Mouse (Mus musculus) G1E-ER4 (cell line): ENCODE data around the gene Afdn. TPM values are rescaled to one million over a fixed set of nuclear protein-coding genes. Genes with fewer than 3 reads are reported as not detected.
"Not testable (repeated sequence)": the region's sequence is repeated elsewhere in the genome, so short reads cannot be mapped to it uniquely, and the experiment has no call there.

ENCODE experiments used
- GATA1 ChIP-seq: IDR thresholded peaks from one replicate; pipeline ENCODE4 v1.8.0; 2012; ENCODE audit warnings: low read length, inconsistent platforms
- polyA plus RNA-seq: library from polyadenylated mRNA; stranded (reverse); fragments of >175 nt; gene quantifications from 2 replicates; pipeline ENCODE4 v1.2.3, GENCODE M21; 2012

Gene Afdn
- polyA plus RNA-seq, 1 experiment, result 0.08 TPM

DNA sequence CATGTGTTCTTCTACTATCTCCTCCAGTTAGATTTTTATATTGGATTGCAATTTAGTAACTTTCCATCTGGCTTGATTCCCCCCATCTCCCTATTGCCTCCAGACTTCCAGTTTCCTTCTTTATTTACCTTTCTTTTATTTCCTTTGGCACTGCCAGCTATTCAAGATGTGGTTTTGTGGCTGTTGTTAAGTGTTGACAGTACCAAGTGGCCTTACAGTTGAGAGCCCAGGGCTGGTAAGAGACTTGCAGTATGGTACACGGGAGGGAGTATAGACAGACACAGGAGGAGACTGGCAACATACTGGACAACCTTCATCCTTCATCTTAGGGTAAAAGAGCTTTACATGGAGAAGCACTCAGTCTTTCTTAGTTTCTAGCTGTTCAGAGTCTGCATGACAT, 119.4 kb downstream of the Afdn start:
- no peak for TF ChIP-seq GATA1

DNA sequence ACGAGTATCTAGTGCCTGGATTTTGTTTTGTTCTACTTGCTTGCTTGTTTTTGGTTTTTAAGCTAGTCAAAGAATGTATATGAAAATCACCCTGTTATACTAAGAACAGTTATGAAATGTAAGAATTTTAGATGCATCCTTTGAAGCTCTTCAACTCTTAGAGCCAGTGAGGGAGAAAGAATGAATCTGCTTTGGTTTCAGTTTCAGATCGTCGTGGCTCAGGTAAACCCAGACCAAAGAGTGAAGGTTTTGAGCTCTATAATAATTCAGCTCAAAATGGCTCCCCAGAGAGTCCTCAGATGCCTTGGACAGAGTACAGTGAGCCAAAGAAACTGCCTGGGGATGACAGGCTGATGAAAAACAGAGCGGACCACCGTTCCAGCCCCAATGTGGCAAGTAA, 123.2 kb downstream of the Afdn start:
- no peak for TF ChIP-seq GATA1

DNA sequence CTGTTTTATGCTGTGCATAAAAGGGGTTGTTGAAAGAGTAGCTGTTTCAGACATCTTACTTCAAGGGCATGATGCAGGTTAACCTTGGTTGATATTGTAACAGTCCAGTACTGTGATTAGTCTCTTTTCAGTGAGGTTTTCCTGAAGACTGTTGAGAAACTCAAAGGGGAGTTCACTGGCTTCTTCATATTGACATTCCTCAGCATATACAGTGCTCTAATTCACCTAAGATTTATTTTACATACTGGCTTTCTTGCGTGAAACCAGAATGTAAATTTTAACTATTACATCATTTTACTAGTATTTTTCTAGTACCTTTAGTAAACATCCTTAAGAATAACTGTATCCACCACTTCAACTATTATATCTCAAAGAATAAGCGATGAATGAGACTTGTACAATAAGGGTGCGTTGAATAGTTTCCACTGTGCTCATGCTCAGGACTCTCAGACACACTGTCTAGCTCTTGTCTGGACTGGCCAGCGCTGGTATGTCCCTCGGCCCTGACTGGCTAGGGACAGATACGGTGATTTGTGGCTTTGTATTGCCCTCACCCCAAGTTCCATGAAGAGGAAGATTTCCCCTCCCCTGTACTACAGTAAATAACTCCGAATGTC, 129.6 kb downstream of the Afdn start:
- no peak for TF ChIP-seq GATA1

DNA sequence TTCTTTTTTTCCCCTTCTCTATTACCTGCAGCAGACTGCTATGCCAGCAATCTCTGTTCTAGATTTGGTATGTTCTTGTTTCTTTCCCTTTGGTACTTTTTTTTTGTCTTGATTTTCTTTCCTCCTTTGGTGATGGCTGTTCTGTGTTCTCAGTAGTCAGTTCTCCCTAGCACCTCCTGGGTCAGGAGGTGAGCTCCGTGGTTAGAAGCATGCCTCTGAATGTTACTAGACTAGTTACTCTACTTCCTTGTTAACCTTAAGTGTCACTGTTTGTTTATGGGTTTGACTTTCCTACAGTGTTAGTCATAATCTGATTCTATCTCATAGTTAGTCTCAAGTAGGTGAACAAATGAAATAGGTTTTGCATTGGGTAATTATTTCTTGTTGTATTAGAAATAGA, 130.6 kb downstream of the Afdn start:
- no peak for TF ChIP-seq GATA1

DNA sequence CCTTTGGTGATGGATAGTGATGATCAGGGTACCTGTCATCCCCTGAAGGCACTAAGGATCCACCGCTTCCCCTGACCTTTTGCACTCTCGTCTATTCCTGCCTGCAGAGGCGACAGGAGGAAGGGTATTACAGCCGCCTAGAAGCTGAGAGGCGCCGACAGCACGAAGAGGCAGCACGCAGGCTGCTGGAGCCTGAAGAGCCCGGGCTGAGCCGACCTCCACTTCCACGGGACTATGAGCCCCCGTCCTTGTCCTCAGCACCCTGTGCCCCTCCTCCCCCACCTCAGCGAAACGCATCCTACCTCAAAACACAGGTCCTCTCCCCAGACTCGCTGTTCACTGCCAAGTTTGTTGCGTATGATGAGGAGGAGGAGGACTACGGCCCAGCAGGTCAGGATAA, 138.5 kb downstream of the Afdn start:
- no peak for TF ChIP-seq GATA1

DNA sequence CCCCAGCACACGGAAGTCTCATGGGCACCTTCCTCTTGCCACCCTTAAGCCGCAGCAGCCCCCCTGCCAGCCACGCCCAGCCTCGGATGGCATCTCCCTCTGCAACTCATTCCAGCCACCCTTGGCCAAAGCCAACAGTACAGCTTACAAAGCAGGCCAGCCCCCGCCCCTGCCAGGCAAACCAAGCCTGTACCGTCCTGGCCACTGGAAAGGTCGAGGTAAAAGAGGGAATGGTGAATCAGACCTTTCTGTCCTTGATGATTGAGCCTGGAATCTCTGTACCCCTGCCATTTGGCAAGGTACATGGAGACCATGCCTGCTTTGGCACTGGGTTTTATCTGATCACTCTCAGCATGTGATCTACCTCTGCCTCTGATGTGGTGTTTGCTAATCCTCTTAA, 138.9 kb downstream of the Afdn start:
- no peak for TF ChIP-seq GATA1

DNA sequence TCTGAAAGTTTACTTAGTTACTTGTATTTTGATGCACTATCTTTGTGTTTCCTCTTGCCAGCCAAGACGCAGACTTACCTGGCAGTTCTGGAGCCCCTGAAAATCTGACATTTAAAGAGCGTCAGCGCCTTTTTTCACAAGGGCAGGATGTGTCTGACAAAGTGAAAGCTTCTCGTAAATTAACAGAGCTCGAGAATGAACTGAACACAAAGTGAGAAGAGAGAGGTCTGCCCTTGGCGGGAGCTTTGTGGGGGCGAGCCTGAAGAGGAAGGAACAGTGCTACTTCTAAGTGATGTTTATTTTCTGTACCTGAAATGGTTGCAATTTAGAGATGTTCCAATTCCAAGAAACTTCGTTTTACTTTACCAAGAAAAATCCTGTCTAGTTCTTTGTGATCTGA, 143.5 kb downstream of the Afdn start:
- TF ChIP-seq GATA1, result no peak

DNA sequence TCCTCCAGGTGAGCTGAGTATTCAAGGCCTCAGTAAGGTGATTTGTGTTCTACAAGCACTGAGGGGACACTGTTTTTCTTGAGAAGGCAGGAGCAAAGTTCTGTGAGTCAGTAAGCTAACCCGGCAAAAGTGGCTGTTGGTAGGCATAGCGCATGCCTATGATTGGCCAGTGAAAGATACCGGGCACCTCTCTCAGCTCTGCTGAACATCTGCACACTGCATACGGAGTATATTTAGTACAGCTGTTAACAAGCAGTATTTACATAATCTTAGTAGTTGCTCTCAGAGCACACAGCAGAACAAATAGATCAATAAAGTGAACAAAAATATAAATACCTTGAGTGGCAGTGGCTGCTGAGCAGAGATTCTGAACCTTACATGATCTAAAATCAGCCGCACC, 146.7 kb downstream of the Afdn start:
- TF ChIP-seq GATA1, result no peak

DNA sequence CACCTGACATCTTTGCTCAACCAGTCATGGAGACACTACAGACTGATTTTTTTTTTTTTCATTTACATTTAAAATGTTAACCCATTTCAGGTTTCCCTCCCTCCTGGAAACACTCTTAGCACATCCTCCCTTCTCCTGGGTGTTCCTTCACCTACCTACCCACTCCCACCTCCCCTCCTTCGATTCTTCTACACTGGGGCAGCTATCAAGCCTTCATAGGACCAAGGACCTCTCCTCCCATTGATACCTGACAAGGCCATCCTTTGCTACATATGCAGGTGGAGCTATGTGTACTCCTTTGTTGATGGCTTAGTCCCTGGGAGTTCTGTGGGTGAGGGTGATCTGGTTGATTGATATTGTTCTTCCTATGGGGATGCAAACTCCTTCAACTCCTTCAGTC, 147.3 kb downstream of the Afdn start:
- no peak for TF ChIP-seq GATA1

DNA sequence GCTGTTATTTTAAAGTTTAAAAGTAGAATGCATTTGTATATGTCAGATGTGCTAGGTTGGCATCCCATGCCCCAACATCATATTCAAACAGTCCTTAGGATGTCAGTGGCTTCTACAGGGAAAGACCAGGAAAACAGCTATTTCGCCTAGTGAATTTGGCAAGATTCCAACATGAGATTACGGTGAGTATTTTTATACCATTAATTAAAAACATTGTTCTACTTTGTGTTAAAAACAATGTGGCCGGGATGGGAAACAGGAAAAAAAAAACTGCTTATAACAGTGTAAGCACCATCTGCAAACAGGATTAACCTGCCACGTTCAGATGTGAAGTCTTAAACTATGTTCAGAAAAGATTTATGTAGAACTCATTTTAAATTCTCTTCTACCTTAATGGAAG, 153.6 kb downstream of the Afdn start:
- TF ChIP-seq GATA1, result no peak

DNA sequence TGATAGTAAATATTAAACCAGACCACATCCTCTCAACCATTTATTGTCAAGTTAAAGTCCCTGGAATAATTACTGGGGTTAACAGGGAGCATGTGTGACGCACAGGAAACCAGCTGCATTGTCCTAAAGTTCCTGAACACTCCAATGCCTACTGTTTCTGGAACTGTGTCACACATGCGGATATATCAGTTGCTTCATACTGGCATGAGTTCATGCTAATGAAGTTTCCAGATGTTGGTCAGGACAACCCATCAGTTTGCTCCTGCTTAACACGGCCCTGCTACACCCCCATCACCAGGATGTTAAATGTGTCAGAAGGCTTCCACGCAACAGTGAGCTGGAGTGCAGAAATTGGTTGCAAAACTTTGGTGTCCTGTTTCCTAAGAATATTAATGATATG, 154.2 kb downstream of the Afdn start:
- TF ChIP-seq GATA1, result no peak

DNA sequence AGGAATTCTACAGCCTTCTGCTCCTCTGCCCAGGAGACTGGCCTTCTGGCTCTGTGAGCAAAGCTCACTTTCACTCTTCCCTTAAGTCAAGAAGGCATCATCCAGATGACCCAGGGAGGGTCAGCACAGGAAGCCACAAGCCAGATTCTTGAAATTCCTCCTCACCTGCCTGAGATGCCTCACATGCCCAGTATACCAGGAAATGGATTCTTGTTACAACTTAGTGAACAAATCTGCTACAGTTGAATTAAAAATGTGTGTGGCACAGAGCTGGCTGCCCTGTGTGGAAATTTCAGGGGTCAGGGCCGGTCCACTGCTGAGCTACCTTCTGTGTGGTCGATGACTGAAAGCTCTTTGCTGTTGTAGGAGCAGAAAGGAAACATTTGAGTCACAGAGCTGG, 160.4 kb downstream of the Afdn start:
- no peak for TF ChIP-seq GATA1

DNA sequence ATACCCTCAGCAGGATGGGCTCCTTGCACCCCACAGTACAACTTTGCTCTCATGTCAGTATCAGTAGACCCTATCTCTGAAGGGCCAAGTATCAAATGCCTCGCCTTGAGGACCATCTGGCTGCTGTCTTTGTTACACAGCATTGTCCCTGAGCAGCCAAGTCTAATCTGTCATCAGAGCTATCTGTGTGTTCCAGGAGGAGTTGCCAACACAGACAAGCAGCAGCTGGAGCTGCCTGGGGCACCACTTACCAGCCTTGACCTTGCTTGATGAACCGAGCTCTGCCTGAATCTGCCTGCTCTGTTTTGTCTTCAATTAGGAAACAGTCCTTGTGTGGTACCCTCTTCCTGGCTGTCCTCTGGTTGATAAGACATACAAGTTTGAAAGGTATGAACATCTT, 163.1 kb downstream of the Afdn start:
- TF ChIP-seq GATA1, result no peak

DNA sequence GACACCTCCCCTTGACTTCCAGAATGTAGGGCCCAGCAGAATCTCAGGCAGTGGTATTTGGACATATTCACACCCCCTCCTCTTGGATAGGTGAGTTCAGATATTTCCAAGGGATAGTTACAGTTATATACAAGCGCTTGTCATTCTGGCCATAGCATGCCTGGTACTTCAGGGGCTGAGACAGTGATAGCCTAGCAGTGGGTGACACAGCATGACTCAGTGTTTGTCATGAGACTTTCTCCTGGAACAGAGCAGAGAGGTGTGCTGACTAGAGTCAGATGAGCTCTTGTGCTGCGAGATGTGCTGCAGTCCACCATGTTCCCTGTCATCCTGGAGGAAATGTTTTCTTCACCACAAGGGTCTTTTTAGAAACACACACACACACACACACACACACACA, 164.2 kb downstream of the Afdn start:
- TF ChIP-seq GATA1, result no peak

DNA sequence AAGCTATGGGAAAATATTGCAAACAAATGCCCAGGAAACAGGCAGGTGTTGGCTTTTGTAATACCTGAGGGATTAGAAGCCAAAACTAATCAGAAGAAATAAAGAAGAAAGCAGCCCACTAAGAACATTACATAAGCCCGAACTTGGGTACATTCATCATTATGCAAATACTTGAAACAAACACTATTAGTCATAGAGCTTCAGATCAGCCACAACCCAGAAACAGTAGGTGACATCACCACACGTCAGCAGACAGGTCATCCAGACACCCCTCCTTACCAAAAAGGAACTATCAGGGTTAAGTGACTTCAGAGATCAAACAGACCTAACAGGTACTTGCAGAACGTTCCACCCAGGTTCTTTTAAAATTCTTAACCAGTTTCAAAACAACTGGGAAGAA, 165.6 kb downstream of the Afdn start:
- no peak for TF ChIP-seq GATA1

DNA sequence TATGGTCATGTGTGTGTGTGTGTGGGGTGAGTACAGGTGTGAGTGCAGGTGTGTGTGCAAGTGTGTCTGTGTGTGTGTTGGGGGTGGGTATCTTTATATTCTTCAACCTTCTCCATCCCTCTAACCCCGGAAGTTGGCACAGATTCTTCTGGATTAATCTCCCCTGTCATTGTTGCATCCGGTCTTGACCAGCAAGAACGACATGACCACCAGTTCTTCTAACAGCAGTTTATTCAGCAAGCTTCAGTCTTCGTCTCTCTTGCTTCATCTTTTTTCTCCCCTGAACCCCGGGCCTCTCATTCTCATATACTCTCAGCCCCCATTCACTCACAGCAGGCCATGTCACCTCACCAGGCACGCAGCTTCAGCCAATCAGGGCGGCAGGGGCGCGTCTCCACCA, 170.1 kb downstream of the Afdn start:
- TF ChIP-seq GATA1, result no peak

DNA sequence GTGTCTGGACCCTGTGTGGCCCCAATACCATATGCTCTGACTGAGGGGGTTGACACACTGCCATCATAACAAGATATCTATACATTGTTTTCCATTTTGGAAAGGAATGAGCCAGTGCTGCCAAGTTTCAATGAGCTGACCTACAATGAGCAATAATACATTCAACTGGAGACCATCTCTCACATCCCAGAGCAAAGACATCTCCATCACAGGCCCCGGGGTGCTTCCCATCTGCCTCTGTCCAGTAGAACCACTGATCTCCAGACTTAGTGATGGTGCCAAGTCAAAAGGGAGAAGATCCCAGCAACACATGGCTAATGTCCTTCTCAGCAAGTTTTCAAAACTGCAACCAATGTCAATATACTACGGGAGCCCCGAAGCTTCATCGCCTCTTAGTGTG, 177.4 kb downstream of the Afdn start:
- no peak for TF ChIP-seq GATA1

DNA sequence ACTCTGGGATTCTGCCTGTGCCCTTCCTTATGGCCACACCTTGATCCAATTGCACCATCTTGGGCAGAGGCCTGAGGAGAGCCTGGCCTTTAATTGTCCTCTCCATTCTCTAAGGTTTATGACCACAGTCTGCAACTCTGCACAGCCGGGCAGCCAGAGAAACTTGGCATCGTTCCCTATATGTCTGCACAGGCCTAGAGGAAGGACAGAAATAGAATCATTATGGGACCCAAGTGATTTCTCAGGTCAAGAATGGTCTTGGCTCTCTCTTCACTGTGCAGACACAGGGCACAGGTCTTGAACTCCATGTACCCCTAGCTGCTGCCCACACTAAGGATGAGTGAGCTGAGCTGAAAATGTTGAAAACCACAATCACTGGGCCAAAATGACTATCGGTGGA, 178.3 kb downstream of the Afdn start:
- no peak for TF ChIP-seq GATA1

DNA sequence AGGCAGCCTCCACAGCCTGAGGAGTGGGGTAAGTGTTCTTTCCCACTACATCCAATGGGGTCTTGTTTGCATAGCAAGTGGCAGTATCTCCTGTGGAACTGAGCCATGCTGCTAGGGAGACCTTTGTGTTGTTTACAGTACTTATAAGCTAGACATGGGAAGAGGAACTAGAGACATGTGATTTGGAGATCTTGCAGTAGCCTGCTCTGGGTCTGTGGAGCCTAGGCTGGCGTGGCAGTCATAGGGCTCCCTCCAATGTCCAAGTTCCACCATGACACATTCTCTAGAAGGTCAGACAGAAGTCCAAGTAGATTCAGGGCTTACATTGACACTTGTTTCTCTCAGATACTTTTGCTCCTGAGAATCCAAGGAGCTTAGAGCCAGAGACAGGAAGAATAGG, 180.1 kb downstream of the Afdn start:
- no peak for TF ChIP-seq GATA1

DNA sequence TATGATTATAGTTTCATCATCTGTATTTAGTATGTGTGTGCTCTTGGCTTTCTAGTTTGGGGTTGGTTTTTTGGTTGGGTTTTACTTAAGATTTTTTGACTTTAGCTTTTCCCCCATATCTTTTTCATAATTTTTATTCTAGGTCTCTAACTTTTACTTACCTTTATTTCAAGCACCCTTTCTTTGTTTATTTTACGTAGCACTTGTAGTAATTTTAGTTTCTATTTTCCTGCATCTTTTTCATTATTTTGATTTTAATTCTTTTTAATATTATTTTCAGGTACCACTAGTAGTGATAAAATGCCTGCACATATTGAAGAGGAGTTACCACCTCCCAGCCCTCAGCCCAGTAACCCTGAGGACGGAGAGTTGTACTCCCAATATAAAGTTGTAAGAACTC, 187.7 kb downstream of the Afdn start, which contains the start of gene Gm7168:
Gene Gm7168 (plus strand): TSS at position 301 of the 400 bp plus-strand sequence.
- not testable (repeated sequence) for TF ChIP-seq GATA1

Other genes starting within 250 kb of the Afdn start
- not detected in 2 replicates for gene Tcte2, start 1.3 kb downstream of the Afdn start, polyA plus RNA-seq
- gene Gm7168, start 187.8 kb downstream of the Afdn start, polyA plus RNA-seq, result not detected in 2 replicates
- not detected in 2 replicates for gene Gm7356, start 243.2 kb downstream of the Afdn start, polyA plus RNA-seq